Mouse (Mus musculus) lung, embryonic 15.5 days (tissue): ENCODE data around the gene Dand5. TPM values are rescaled to one million over a fixed set of nuclear protein-coding genes. Genes with fewer than 3 reads are reported as not detected.

Experiments
- ATAC-seq: fragments of 200-750 bp; cut with Nextera tagmentation; 2 replicates; pipeline ENCODE4 v1.8.0; 2017; ENCODE audit warnings: moderate number of reproducible peaks, borderline replicate concordance; ENCODE audit not compliant: low FRiP score, low TSS enrichment; ENCODE audit errors: extremely low read depth
- H3K27ac ChIP-seq: fragments of 300-500 bp; sonication (generic); 2 replicates; pipeline ENCODE4 v1.5.1; 2015; ENCODE audit warnings: moderate library complexity, mild to moderate bottlenecking, inconsistent platforms
- H3K27me3 ChIP-seq: fragments of 300-500 bp; sonication (generic); 2 replicates; pipeline ENCODE4 v1.6.1; 2015; ENCODE audit warnings: inconsistent platforms
- H3K36me3 ChIP-seq: fragments of 300-500 bp; sonication (generic); 2 replicates; pipeline ENCODE4 v1.6.1; 2015; ENCODE audit warnings: inconsistent platforms
- H3K4me1 ChIP-seq: fragments of 300-500 bp; sonication (generic); 2 replicates; pipeline ENCODE4 v1.6.1; 2015; ENCODE audit warnings: inconsistent platforms
- H3K4me2 ChIP-seq: fragments of 300-500 bp; sonication (generic); 2 replicates; pipeline ENCODE4 v1.6.1; 2015; ENCODE audit warnings: inconsistent platforms, mild to moderate bottlenecking, moderate library complexity
- H3K4me3 ChIP-seq: fragments of 300-500 bp; sonication (generic); 2 replicates; pipeline ENCODE4 v1.5.1; 2015; ENCODE audit warnings: mild to moderate bottlenecking, inconsistent platforms
- H3K9ac ChIP-seq: fragments of 300-500 bp; sonication (generic); 2 replicates; pipeline ENCODE4 v1.6.1; 2015; ENCODE audit warnings: inconsistent platforms
- H3K9me3 ChIP-seq: fragments of 300-500 bp; sonication (generic); 2 replicates; pipeline ENCODE4 v1.6.1; 2016; ENCODE audit warnings: inconsistent platforms
- WGBS: fragments of 180-500 bp; shearing (Covaris S2); methylation state at CpG from one replicate; pipeline ENCODE4 v1.1.7; 2015; 5-methylcytosine and 5-hydroxymethylcytosine counted together
- polyA plus RNA-seq: library from polyadenylated mRNA; unstranded; fragments of >200 nt; fragmentation: Nextera tagmentation; extraction: Ambion mirVana; gene quantifications from 2 replicates; pipeline ENCODE4 v1.2.1, GENCODE M21; 2015

The Dand5 gene
- polyA plus RNA-seq, 1 experiment from 2014 or later = 6.0 TPM

DNA sequence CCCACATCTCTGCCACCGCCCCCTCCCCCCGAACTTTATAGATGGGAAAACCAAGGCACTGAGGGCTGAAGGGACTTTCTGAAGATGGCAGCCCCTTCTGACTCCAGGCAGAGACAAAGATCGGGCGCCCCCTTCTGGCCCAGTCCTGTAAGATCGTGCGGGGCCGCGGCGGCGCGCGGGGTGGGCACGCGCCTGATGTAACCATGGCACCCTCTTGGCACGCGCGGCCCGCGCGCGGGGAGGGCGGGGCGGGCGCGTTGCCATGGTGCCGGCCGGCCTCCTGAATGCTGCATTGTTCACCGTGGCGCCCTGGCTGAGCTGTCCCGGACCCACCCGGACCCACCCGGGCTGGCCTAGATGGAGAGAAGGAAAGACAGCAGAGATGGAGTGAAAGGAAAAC, 11.7 kb downstream of the Dand5 start:
- WGBS = under 1% methylated on average over 32 of the region's 32 CpGs
- no peaks in the 10 kb centered on the region for H3K36me3 ChIP-seq
- peak overlapping the region; percentile 72 for H3K4me2 ChIP-seq
- peak overlapping the region; percentile 26; the same call in 1 of the 2 replicates for H3K9ac ChIP-seq
- H3K4me1 ChIP-seq = peaks cover 22% of the 10 kb centered on the region
- ATAC-seq = peak; percentile 85
- H3K27me3 ChIP-seq = peaks cover 12% of the 10 kb centered on the region; the same call in 1 of the 2 replicates
- peak overlapping the region; percentile 37 for H3K4me3 ChIP-seq
- H3K9me3 ChIP-seq = no peaks in the 10 kb centered on the region
- no peak overlapping the region for H3K27ac ChIP-seq

- Histone ChIP-seq H3K27ac (no peak overlapping the region), H3K9ac (no peak overlapping the region), H3K9me3 (no peaks in the 10 kb centered on the region), H3K4me3 (no peak overlapping the region), H3K36me3 (no peaks in the 10 kb centered on the region), H3K27me3 (peaks cover 12% of the 10 kb centered on the region; the same call in 1 of the 2 replicates), H3K4me1 (peaks cover 16% of the 10 kb centered on the region), H3K4me2 (no peak overlapping the region)
- no peak for ATAC-seq
- 72% methylated on average over 5 of the region's 5 CpGs for WGBS
These were observed 12.7 kb downstream of the Dand5 start for GRCm38 (mm10) chr8:84809941-84810280.

GRCm38 (mm10) chr8:84809109-84809940, 13.3 kb downstream of the Dand5 start:
- Histone ChIP-seq H3K36me3 (no peaks in the 10 kb centered on the region), H3K9me3 (no peaks in the 10 kb centered on the region), H3K9ac (no peak overlapping the region), H3K4me3 (no peak overlapping the region), H3K27me3 (peaks cover 7% of the 10 kb centered on the region; the same call in 1 of the 2 replicates), H3K27ac (no peak overlapping the region), H3K4me2 (no peak overlapping the region), H3K4me1 (peaks cover 11% of the 10 kb centered on the region)
- 61% methylated on average over 12 of the region's 12 CpGs for WGBS
- ATAC-seq = no peak

- Histone ChIP-seq H3K9me3 (no peaks in the 10 kb centered on the region), H3K4me3 (no peak overlapping the region), H3K4me2 (no peak overlapping the region), H3K9ac (no peak overlapping the region), H3K27ac (no peak overlapping the region), H3K27me3 (no peaks in the 10 kb centered on the region), H3K36me3 (no peaks in the 10 kb centered on the region), H3K4me1 (peaks cover 12% of the 10 kb centered on the region)
- 92% methylated on average over 5 of the region's 5 CpGs for WGBS
- ATAC-seq = no peak
These were observed 16.6 kb downstream of the Dand5 start for GRCm38 (mm10) chr8:84806031-84806430.

- Histone ChIP-seq H3K27me3 (no peaks in the 10 kb centered on the region), H3K9ac (peak within 1 kb of the TSS; percentile 93), H3K27ac (peak within 1 kb of the TSS; percentile 94), H3K4me3 (peak within 1 kb of the TSS; percentile 86), H3K4me2 (peak within 1 kb of the TSS; percentile 81), H3K4me1 (peaks cover 42% of the 10 kb centered on the region), H3K36me3 (peaks cover 5% of the 10 kb centered on the region; the same call in 1 of the 2 replicates), H3K9me3 (no peaks in the 10 kb centered on the region)
- under 1% methylated on average over 71 of the region's 125 CpGs for WGBS
- ATAC-seq = peak; percentile 50
These were observed 22.4 kb downstream of the Dand5 start, which contains the start of gene Nfix for GRCm38 (mm10) chr8:84799999-84800831. Gene Nfix, minus strand, starts transcription at chr8:84800344.

GRCm38 (mm10) chr8:84799136-84799931, 23.3 kb downstream of the Dand5 start:
- under 1% methylated on average over 68 of the region's 108 CpGs for WGBS
- Histone ChIP-seq H3K4me1 (peaks cover 50% of the 10 kb centered on the region), H3K27ac (peak overlapping the region; percentile 94), H3K9me3 (no peaks in the 10 kb centered on the region), H3K4me2 (peak overlapping the region; percentile 81), H3K9ac (peak overlapping the region; percentile 93), H3K27me3 (no peaks in the 10 kb centered on the region), H3K36me3 (peaks cover 5% of the 10 kb centered on the region; the same call in 1 of the 2 replicates), H3K4me3 (peak overlapping the region; percentile 86)
- peak; percentile 16; the same call in 1 of the 2 replicates for ATAC-seq

DNA sequence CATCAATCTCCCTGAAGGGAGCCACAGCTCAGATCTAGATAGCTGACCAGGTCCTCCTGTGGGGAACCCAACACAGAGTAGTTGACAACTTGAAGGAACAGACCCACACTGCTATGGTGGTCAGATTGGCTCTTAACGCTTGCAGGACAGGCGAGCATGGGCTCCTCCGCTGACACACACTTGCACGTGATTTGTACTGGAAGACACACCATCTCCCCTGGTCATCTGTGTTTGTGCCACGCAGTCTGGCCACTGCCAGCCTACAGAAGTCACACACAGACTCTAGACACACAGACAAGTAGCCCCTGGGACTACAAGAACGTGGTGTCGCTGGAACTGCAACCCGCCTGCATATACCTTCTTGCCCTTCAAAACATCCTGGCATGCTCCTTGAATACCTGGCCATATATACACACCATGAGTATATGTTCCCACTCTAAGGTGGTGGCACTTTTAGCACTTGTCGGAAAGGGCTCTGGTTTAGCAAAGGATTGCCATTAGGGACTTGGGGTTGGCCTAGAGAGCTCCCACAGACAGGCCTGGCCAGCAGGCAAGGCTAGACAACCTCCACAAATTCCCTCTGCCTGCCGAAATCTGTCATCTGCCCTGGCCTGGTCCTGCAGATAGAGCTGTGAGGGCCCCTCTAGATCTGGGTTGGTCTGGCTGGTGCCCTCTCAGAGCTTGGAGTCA, 24.0 kb downstream of the Dand5 start:
- H3K4me3 ChIP-seq = peak overlapping the region; percentile 86
- peak overlapping the region; percentile 94 for H3K27ac ChIP-seq
- peak overlapping the region; percentile 93 for H3K9ac ChIP-seq
- WGBS = 56% methylated on average over 10 of the region's 10 CpGs
- peak overlapping the region; percentile 81 for H3K4me2 ChIP-seq
- H3K27me3 ChIP-seq = no peaks in the 10 kb centered on the region
- no peak for ATAC-seq
- no peaks in the 10 kb centered on the region for H3K9me3 ChIP-seq
- peaks cover 5% of the 10 kb centered on the region; the same call in 1 of the 2 replicates for H3K36me3 ChIP-seq
- peaks cover 56% of the 10 kb centered on the region for H3K4me1 ChIP-seq

DNA sequence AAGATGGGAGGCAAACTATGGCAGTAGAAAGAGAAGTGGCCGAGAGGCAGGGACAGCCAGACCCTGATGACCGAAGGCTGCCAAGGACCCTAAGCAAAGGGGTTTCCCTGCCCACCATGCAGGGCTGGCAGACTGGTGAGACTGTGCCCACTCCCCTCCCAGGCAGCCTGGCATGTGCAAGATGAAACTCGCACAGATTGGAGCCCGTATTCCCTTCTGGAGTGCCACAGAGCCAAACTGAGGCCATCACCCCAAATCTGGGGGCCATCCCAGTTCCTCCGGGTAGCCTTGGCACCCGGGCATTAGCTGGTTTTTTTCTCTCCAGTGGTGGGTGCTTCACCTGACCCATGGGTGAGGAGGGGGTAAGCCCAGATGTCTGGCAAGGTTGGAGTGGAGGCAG, 24.7 kb downstream of the Dand5 start:
- Histone ChIP-seq H3K4me1 (peaks cover 56% of the 10 kb centered on the region), H3K27ac (no peak overlapping the region), H3K27me3 (no peaks in the 10 kb centered on the region), H3K4me3 (peak overlapping the region; percentile 86; the same call in 1 of the 2 replicates), H3K4me2 (peak overlapping the region; percentile 81), H3K9me3 (no peaks in the 10 kb centered on the region), H3K36me3 (peaks cover 5% of the 10 kb centered on the region; the same call in 1 of the 2 replicates), H3K9ac (0 out of 2 replicates have a peak overlapping the region, but pooled peaks have one; percentile 93)
- 76% methylated on average over 6 of the region's 6 CpGs for WGBS
- no peak for ATAC-seq

- ATAC-seq = no peak
- WGBS = 84% methylated on average over 15 of the region's 15 CpGs
- no peaks in the 10 kb centered on the region for H3K9me3 ChIP-seq
- no peak overlapping the region for H3K4me2 ChIP-seq
- H3K4me3 ChIP-seq = no peak overlapping the region
- peaks cover 59% of the 10 kb centered on the region for H3K4me1 ChIP-seq
- H3K27ac ChIP-seq = no peak overlapping the region
- no peaks in the 10 kb centered on the region for H3K27me3 ChIP-seq
- peaks cover 5% of the 10 kb centered on the region; the same call in 1 of the 2 replicates for H3K36me3 ChIP-seq
- H3K9ac ChIP-seq = no peak overlapping the region
These were observed 25.3 kb downstream of the Dand5 start for GRCm38 (mm10) chr8:84797256-84797797.

DNA sequence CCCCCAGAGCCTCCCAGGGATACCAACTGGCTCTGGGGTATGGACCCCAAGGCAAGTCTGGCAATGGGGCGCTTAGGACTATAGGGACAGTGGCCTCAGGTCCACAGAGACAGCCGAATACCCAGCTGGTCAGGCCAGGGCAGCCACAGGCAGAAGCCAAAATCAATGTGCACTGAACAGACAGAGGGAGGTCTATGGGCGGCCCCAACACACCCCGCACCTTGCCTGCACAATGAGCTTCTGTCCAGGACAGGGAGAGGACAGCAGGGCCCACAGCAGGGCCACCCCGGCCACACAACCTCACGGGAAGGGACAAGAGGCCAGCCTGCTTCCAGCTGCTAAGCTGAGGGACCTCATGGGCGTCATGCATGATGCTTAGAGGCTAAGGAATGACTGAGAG, 28.1 kb downstream of the Dand5 start:
- ATAC-seq = peak; percentile 10; the same call in 1 of the 2 replicates
- Histone ChIP-seq H3K4me3 (0 out of 2 replicates have a peak overlapping the region, but pooled peaks have one; percentile 6), H3K4me2 (peak overlapping the region; percentile 51), H3K27ac (peak overlapping the region; percentile 89), H3K27me3 (no peaks in the 10 kb centered on the region), H3K9me3 (no peaks in the 10 kb centered on the region), H3K36me3 (peaks cover 5% of the 10 kb centered on the region; the same call in 1 of the 2 replicates), H3K4me1 (peaks cover 79% of the 10 kb centered on the region), H3K9ac (0 out of 2 replicates have a peak overlapping the region, but pooled peaks have one; percentile 8)
- WGBS = 40% methylated on average over 7 of the region's 7 CpGs
